Mouse (Mus musculus): ENCODE measurements around the gene Olfr279. TPM values are rescaled to one million over a fixed set of nuclear protein-coding genes. Genes with fewer than 3 reads are reported as not detected.

Olfr279 gene
- polyA plus RNA-seq, 1 experiment from 2014 or later = not detected

Small RNAs within 50 kb of the gene (microRNA-seq; reads per million reads assigned to microRNA genes)
- gene Mir1291 = 1.3 reads per million, percentile 3 among the genes with 10 or more reads in this experiment

Other genes with a start within 250 kb of the Olfr279 start
- gene H1fnt, start 235.1 kb upstream of the Olfr279 start, polyA plus RNA-seq (2014; fragmentation: Nextera tagmentation; extraction: Ambion mirVana) = not detected in 2 replicates
- 2.8 and 3.7 TPM in 2 replicates for gene Zfp641, start 196.2 kb upstream of the Olfr279 start, polyA plus RNA-seq (2014; fragmentation: Nextera tagmentation; extraction: Ambion mirVana)
- gene Olfr285, start 175.0 kb upstream of the Olfr279 start, polyA plus RNA-seq (2014; fragmentation: Nextera tagmentation; extraction: Ambion mirVana) = not detected in 2 replicates
- gene Olfr284, start 151.4 kb upstream of the Olfr279 start, polyA plus RNA-seq (2014; fragmentation: Nextera tagmentation; extraction: Ambion mirVana) = not detected in 2 replicates
- not detected in 2 replicates for gene Olfr283, start 111.5 kb upstream of the Olfr279 start, polyA plus RNA-seq (2014; fragmentation: Nextera tagmentation; extraction: Ambion mirVana)
- not detected in 2 replicates for gene Olfr282, start 61.2 kb upstream of the Olfr279 start, polyA plus RNA-seq (2014; fragmentation: Nextera tagmentation; extraction: Ambion mirVana)
- not detected in 2 replicates for gene Olfr281, start 39.8 kb upstream of the Olfr279 start, polyA plus RNA-seq (2014; fragmentation: Nextera tagmentation; extraction: Ambion mirVana)
- not detected in 2 replicates for gene OR5BS1P, start 22.5 kb upstream of the Olfr279 start, polyA plus RNA-seq (2014; fragmentation: Nextera tagmentation; extraction: Ambion mirVana)
- gene Lalba, start 9.7 kb upstream of the Olfr279 start, polyA plus RNA-seq (2014; fragmentation: Nextera tagmentation; extraction: Ambion mirVana) = not detected in 2 replicates
- 134 and 135 TPM in 2 replicates for gene Kansl2, start 41.9 kb downstream of the Olfr279 start, polyA plus RNA-seq (2014; fragmentation: Nextera tagmentation; extraction: Ambion mirVana)
- gene Ccnt1, start 78.5 kb downstream of the Olfr279 start, polyA plus RNA-seq (2014; fragmentation: Nextera tagmentation; extraction: Ambion mirVana) = 51.3 and 61.7 TPM in 2 replicates
- not detected in 2 replicates for gene 4930415O20Rik, start 78.6 kb downstream of the Olfr279 start, polyA plus RNA-seq (2014; fragmentation: Nextera tagmentation; extraction: Ambion mirVana)
- gene Adcy6, start 117.7 kb downstream of the Olfr279 start, polyA plus RNA-seq (2014; fragmentation: Nextera tagmentation; extraction: Ambion mirVana) = 6.4 and 10.4 TPM in 2 replicates
- gene Cacnb3, start 138.4 kb downstream of the Olfr279 start, polyA plus RNA-seq (2014; fragmentation: Nextera tagmentation; extraction: Ambion mirVana) = 75.9 and 95.4 TPM in 2 replicates
- 18.2 and 24.3 TPM in 2 replicates for gene Ddx23, start 170.5 kb downstream of the Olfr279 start, polyA plus RNA-seq (2014; fragmentation: Nextera tagmentation; extraction: Ambion mirVana)
- 6.3 and 6.8 TPM in 2 replicates for gene Rnd1, start 185.1 kb downstream of the Olfr279 start, polyA plus RNA-seq (2014; fragmentation: Nextera tagmentation; extraction: Ambion mirVana)
- gene Ccdc65, start 215.8 kb downstream of the Olfr279 start, polyA plus RNA-seq (2014; fragmentation: Nextera tagmentation; extraction: Ambion mirVana) = 3.2 and 3.3 TPM in 2 replicates
- gene Fkbp11, start 235.8 kb downstream of the Olfr279 start, polyA plus RNA-seq (2014; fragmentation: Nextera tagmentation; extraction: Ambion mirVana) = 2.6 and 3.8 TPM in 2 replicates

All from forebrain, embryonic 14.5 days (tissue).